Mouse (Mus musculus) common myeloid progenitor, adult 5-6 weeks (primary cell): ENCODE measurements at regions not wholly inside any gene's neighbourhood (a gene's known extent, or its start where the extent isn't known, plus 50 kb on each side); places are given as distances from the start of the nearest gene placed in this dataset.
"Not testable (repeated sequence)": the region's sequence is repeated elsewhere in the genome, so short reads cannot be mapped to it uniquely, and the experiment has no call there.

Experiments
- ATAC-seq: replicated peaks from 2 replicates; pipeline ENCODE4 v1.8.0; 2016; ENCODE audit warnings: low read depth, mild to moderate bottlenecking, moderate TSS enrichment, inconsistent platforms; ENCODE audit not compliant: poor library complexity, severe bottlenecking

- no peak for ATAC-seq
These were observed 808.0 kb upstream of the Pou3f3 start for GRCm38 (mm10) chr1:41887556-41887955.

GRCm38 (mm10) chr1:41888213-41888612, 807.4 kb upstream of the Pou3f3 start:
- ATAC-seq, result no peak

GRCm38 (mm10) chr1:41888966-41889365, 806.6 kb upstream of the Pou3f3 start:
- ATAC-seq, result no peak

- no peak for ATAC-seq
These were observed 805.6 kb upstream of the Pou3f3 start for GRCm38 (mm10) chr1:41889940-41890339.

- ATAC-seq, result no peak
These were observed 804.6 kb upstream of the Pou3f3 start for GRCm38 (mm10) chr1:41890714-41891689.

GRCm38 (mm10) chr1:41891730-41892129, 803.8 kb upstream of the Pou3f3 start:
- no peak for ATAC-seq

- ATAC-seq, result no peak
These were observed 803.2 kb upstream of the Pou3f3 start for GRCm38 (mm10) chr1:41892376-41892775.

GRCm38 (mm10) chr1:41897768-41898330, 797.7 kb upstream of the Pou3f3 start:
- ATAC-seq, result no peak

- ATAC-seq, result no peak
These were observed 795.2 kb upstream of the Pou3f3 start for GRCm38 (mm10) chr1:41900370-41900769.

GRCm38 (mm10) chr1:41905971-41906370, 789.6 kb upstream of the Pou3f3 start:
- ATAC-seq, result no peak

- no peak for ATAC-seq
These were observed 787.4 kb upstream of the Pou3f3 start for GRCm38 (mm10) chr1:41908001-41908807.

GRCm38 (mm10) chr1:41908808-41909110, 786.8 kb upstream of the Pou3f3 start:
- no peak for ATAC-seq

GRCm38 (mm10) chr1:41909799-41910198, 785.8 kb upstream of the Pou3f3 start:
- no peak for ATAC-seq

- no peak for ATAC-seq
These were observed 778.7 kb upstream of the Pou3f3 start for GRCm38 (mm10) chr1:41916730-41917347.

GRCm38 (mm10) chr1:41917807-41918206, 777.8 kb upstream of the Pou3f3 start:
- ATAC-seq, result not testable (repeated sequence)

GRCm38 (mm10) chr1:41918394-41919262, 776.9 kb upstream of the Pou3f3 start:
- ATAC-seq, result no peak

GRCm38 (mm10) chr1:41933777-41934176, 761.8 kb upstream of the Pou3f3 start:
- no peak for ATAC-seq

GRCm38 (mm10) chr1:41935912-41936478, 759.6 kb upstream of the Pou3f3 start:
- ATAC-seq, result no peak

GRCm38 (mm10) chr1:41960982-41961381, 734.6 kb upstream of the Pou3f3 start:
- no peak for ATAC-seq
